Mouse (Mus musculus) spleen, adult 2 months (tissue): ENCODE results near the gene Otulinl.

Experiments
- CTCF ChIP-seq: fragments of 200-500 bp; IDR thresholded peaks from 2 replicates; pipeline ENCODE4 v1.5.1; 2011; ENCODE audit warnings: mild to moderate bottlenecking, inconsistent platforms; ENCODE audit not compliant: insufficient read depth, insufficient read length, insufficient replicate concordance; ENCODE audit errors: extremely low read depth
- POLR2A ChIP-seq: fragments of 200-500 bp; IDR thresholded peaks from 2 replicates; pipeline ENCODE4 v1.6.1; 2011; ENCODE audit warnings: low read depth, low read length, inconsistent platforms

- no peak for TF ChIP-seq POLR2A
- TF ChIP-seq CTCF = no peak
Measured at GRCm38 (mm10) chr15:27605252-27605651, 76.1 kb downstream of the Otulinl start.
